Mouse (Mus musculus) liver, postnatal 0 days (tissue): Measurements from ENCODE around the gene Chac1.

Experiments
- CTCF ChIP-seq: sonication (generic); IDR thresholded peaks from 2 replicates; pipeline ENCODE4 v1.5.1; 2016; ENCODE audit warnings: antibody characterized with exemption, low read depth
- EP300 ChIP-seq: IDR thresholded peaks from 2 replicates; pipeline ENCODE4 v1.6.1; 2016; ENCODE audit warnings: antibody characterized with exemption, low read depth, mild to moderate bottlenecking

GRCm38 (mm10) chr2:119329123-119329817 lies 21.8 kb upstream of the Chac1 start:
- TF ChIP-seq CTCF (no peak), EP300 (no peak)
